Mouse (Mus musculus) E14TG2a.4 (cell line): Measurements from ENCODE around the gene 5031439G07Rik.

Experiments
- H3K27me3 ChIP-seq: 2 replicates; pipeline ENCODE4 v1.6.1; 2014; ENCODE audit warnings: low read length, control low read depth; ENCODE audit not compliant: insufficient read depth
- H3K36me3 ChIP-seq: 2 replicates; pipeline ENCODE4 v1.6.1; 2014; ENCODE audit warnings: low read length, control low read depth; ENCODE audit not compliant: insufficient read depth
- H3K4me1 ChIP-seq: replicated peaks from 2 replicates; pipeline ENCODE4 v1.6.1; 2014; ENCODE audit warnings: low read depth, low read length, control low read depth
- H3K4me3 ChIP-seq: replicated peaks from 2 replicates; pipeline ENCODE4 v1.5.1; 2014; ENCODE audit warnings: mild to moderate bottlenecking, low read length
- H3K9me3 ChIP-seq: 2 replicates; pipeline ENCODE4 v1.6.1; 2014; ENCODE audit warnings: low read length, control low read depth
- CTCF ChIP-seq: conservative IDR thresholded peaks from 2 replicates; pipeline ENCODE4 v1.5.1; 2014; ENCODE audit warnings: low read length
- NANOG ChIP-seq: IDR thresholded peaks from 2 replicates; pipeline ENCODE4 v1.6.1; 2014; ENCODE audit warnings: borderline replicate concordance, low read length, mixed read lengths
- POU5F1 ChIP-seq: IDR thresholded peaks from 2 replicates; pipeline ENCODE4 v1.6.1; 2014; ENCODE audit warnings: low read length, borderline replicate concordance

The 5031439G07Rik gene

GRCm38 (mm10) chr15:84957851-84958250 lies 30.5 kb downstream of the 5031439G07Rik start:
- Histone ChIP-seq H3K4me1 (peaks cover 5% of the 10 kb centered on the region), H3K36me3 (peaks cover 49% of the 10 kb centered on the region), H3K27me3 (no peaks in the 10 kb centered on the region), H3K9me3 (no peaks in the 10 kb centered on the region), H3K4me3 (no peak overlapping the region)
- TF ChIP-seq CTCF (no peak), POU5F1 (no peak), NANOG (no peak)

- no peak overlapping the region for H3K4me3 ChIP-seq
- TF ChIP-seq CTCF (no peak), NANOG (no peak)
- no peaks in the 10 kb centered on the region for H3K27me3 ChIP-seq
- no peaks in the 10 kb centered on the region for H3K9me3 ChIP-seq
- peaks cover 8% of the 10 kb centered on the region for H3K4me1 ChIP-seq
- peaks cover 85% of the 10 kb centered on the region for H3K36me3 ChIP-seq
Observed at GRCm38 (mm10) chr15:84953259-84953658, 35.1 kb downstream of the 5031439G07Rik start.

- H3K36me3 ChIP-seq, result peaks cover 66% of the 10 kb centered on the region
- H3K4me1 ChIP-seq, result peaks cover 14% of the 10 kb centered on the region
- H3K9me3 ChIP-seq, result no peaks in the 10 kb centered on the region
- no peaks in the 10 kb centered on the region for H3K27me3 ChIP-seq
- TF ChIP-seq POU5F1 (no peak), CTCF (no peak), NANOG (no peak)
- H3K4me3 ChIP-seq, result no peak overlapping the region
Observed at GRCm38 (mm10) chr15:84950053-84950452, 38.3 kb downstream of the 5031439G07Rik start.

GRCm38 (mm10) chr15:84948990-84949389 lies 39.4 kb downstream of the 5031439G07Rik start:
- H3K4me1 ChIP-seq, result peaks cover 14% of the 10 kb centered on the region
- H3K4me3 ChIP-seq, result no peak overlapping the region
- H3K9me3 ChIP-seq, result no peaks in the 10 kb centered on the region
- H3K36me3 ChIP-seq, result peaks cover 64% of the 10 kb centered on the region
- no peak for TF ChIP-seq NANOG
- TF ChIP-seq POU5F1, result no peak
- TF ChIP-seq CTCF, result no peak
- H3K27me3 ChIP-seq, result no peaks in the 10 kb centered on the region

- no peaks in the 10 kb centered on the region for H3K9me3 ChIP-seq
- TF ChIP-seq POU5F1 (no peak), NANOG (no peak), CTCF (no peak)
Observed at GRCm38 (mm10) chr15:84944319-84944718, 44.0 kb downstream of the 5031439G07Rik start.

GRCm38 (mm10) chr15:84942647-84943285 lies 45.6 kb downstream of the 5031439G07Rik start:
- Histone ChIP-seq H3K27me3 (no peaks in the 10 kb centered on the region), H3K36me3 (peaks cover 63% of the 10 kb centered on the region), H3K4me3 (no peak overlapping the region), H3K4me1 (peaks cover 29% of the 10 kb centered on the region), H3K9me3 (no peaks in the 10 kb centered on the region)
- no peak for TF ChIP-seq NANOG
- no peak for TF ChIP-seq CTCF
- TF ChIP-seq POU5F1, result no peak

More at GRCm38 (mm10) chr15:84944319-84944718, 44.0 kb downstream of the 5031439G07Rik start:
- Histone ChIP-seq H3K4me1 (peaks cover 31% of the 10 kb centered on the region), H3K4me3 (no peak overlapping the region), H3K36me3 (peaks cover 60% of the 10 kb centered on the region), H3K27me3 (no peaks in the 10 kb centered on the region)

GRCm38 (mm10) chr15:84940102-84940501 lies 48.2 kb downstream of the 5031439G07Rik start:
- TF ChIP-seq CTCF, result no peak
- no peak for TF ChIP-seq POU5F1
- no peak for TF ChIP-seq NANOG
- Histone ChIP-seq H3K4me1 (peaks cover 45% of the 10 kb centered on the region), H3K4me3 (no peak overlapping the region), H3K36me3 (peaks cover 89% of the 10 kb centered on the region), H3K27me3 (no peaks in the 10 kb centered on the region), H3K9me3 (no peaks in the 10 kb centered on the region)

GRCm38 (mm10) chr15:84934901-84935300 lies 53.5 kb downstream of the 5031439G07Rik start:
- TF ChIP-seq CTCF, result no peak
- TF ChIP-seq POU5F1, result no peak
- no peak for TF ChIP-seq NANOG
- no peaks in the 10 kb centered on the region for H3K9me3 ChIP-seq

GRCm38 (mm10) chr15:84932351-84932750 lies 56.0 kb downstream of the 5031439G07Rik start:
- Histone ChIP-seq H3K9me3 (no peaks in the 10 kb centered on the region), H3K4me3 (no peak overlapping the region), H3K4me1 (peaks cover 55% of the 10 kb centered on the region), H3K27me3 (no peaks in the 10 kb centered on the region), H3K36me3 (peaks cover 100% of the 10 kb centered on the region)
- TF ChIP-seq NANOG (no peak), CTCF (no peak), POU5F1 (no peak)

More at GRCm38 (mm10) chr15:84934901-84935300, 53.5 kb downstream of the 5031439G07Rik start:
- Histone ChIP-seq H3K4me3 (no peak overlapping the region), H3K4me1 (peaks cover 70% of the 10 kb centered on the region), H3K36me3 (peaks cover 100% of the 10 kb centered on the region), H3K27me3 (no peaks in the 10 kb centered on the region)
